Mouse (Mus musculus): ENCODE measurements around the gene Kcnq1.

GRCm38 (mm10) chr7:143207044-143207443 lies 100.9 kb downstream of the Kcnq1 start:
- no peak for TF ChIP-seq CTCF (IDR thresholded peaks at IDR 0.05; ENCODE audit: low read depth)
- TF ChIP-seq EP300 (optimal IDR thresholded peaks at IDR 0.05) = no peak
